Comparison of ENCODE assay signal across 10 mouse cellular contexts in genomic region chr12:77466178-77466577, GRCm38 (mm10).
"Had no signal": no experiment of that assay in that cellular context is flagged by ENCODE, and none has a peak within 500 bp of the region (broad histone marks: within the 10 kb centered on the region; RNA-seq: fewer than 3 reads in every experiment).

No protein-coding gene starts in this region.

- DNase-seq: retina, postnatal 1 day; right cerebral cortex, postnatal 14 days; right cerebral cortex, postnatal 4 days; spleen, adult 18-20 months; thymus, adult 18-20 months; thymus, adult 2 months; thymus, postnatal 14 days; thymus, postnatal 25 days; thymus, postnatal 36 days; thymus, postnatal 4 days had no signal
